Mouse (Mus musculus) liver, embryonic 18 days (tissue): ENCODE results near the gene Nmnat2. TPM values are rescaled to one million over a fixed set of nuclear protein-coding genes. Genes with fewer than 3 reads are reported as not detected.

ENCODE experiments used
- polyA plus RNA-seq: library from polyadenylated mRNA; depleted of rRNA; stranded (reverse); fragments of >200 nt; gene quantifications from 2 replicates; pipeline ENCODE4 v1.2.3, GENCODE M21; 2012; rRNA removed

The Nmnat2 gene
- polyA plus RNA-seq, result 0.04 and 0.09 TPM in 2 replicates

GRCm38 (mm10) chr1:152954821-152955523 lies at the start of gene Nmnat2:
TSS of gene Nmnat2 (plus strand) at chr1:152954993.

Other genes with a start within 250 kb of the Nmnat2 start
- not detected in 2 replicates for gene Apobec4, start 204.4 kb upstream of the Nmnat2 start, polyA plus RNA-seq
- gene Rgl1, start 188.6 kb upstream of the Nmnat2 start, polyA plus RNA-seq, result 8.5 and 8.9 TPM in 2 replicates
- 75.4 and 81.9 TPM in 2 replicates for gene Arpc5, start 188.5 kb upstream of the Nmnat2 start, polyA plus RNA-seq
- gene Ncf2, start 154.8 kb upstream of the Nmnat2 start, polyA plus RNA-seq, result 18.3 and 18.6 TPM in 2 replicates
- gene Smg7, start 52.3 kb upstream of the Nmnat2 start, polyA plus RNA-seq, result 8.8 and 10.8 TPM in 2 replicates
- gene Lamc2, start 231.5 kb downstream of the Nmnat2 start, polyA plus RNA-seq, result 0.42 and 0.49 TPM in 2 replicates